Mouse (Mus musculus): Measurements from ENCODE around the gene Pde4b.
"Not testable (repeated sequence)": the region's sequence is repeated elsewhere in the genome, so short reads cannot be mapped to it uniquely, and the experiment has no call there.

Pde4b gene

DNA sequence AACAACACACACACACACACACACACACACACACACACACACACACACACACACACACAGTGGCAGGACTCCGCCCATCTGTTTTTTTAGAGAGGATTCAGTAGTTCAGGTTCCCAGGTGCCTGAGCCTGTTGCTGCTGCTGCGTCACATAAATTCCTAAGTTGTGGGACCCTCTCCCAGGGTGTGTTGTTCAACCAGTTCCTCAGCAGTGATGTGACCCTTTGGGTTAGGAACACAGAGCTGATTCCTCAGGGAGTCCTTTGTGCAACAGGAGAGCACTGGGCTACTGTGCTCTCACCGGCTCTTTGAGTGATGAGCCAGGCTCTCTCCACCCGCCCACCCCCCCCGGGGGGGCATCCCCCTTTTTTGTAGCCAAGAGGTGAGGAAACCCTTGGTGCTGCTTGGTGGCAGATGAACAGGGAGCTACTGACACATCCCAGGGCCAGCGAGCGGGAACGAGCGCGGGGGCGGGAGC is at the start of gene Pde4b:
Gene Pde4b, plus strand, starts transcription at position 453 of the 475 bp plus-strand sequence.
- DNase-seq, result no peak

DNA sequence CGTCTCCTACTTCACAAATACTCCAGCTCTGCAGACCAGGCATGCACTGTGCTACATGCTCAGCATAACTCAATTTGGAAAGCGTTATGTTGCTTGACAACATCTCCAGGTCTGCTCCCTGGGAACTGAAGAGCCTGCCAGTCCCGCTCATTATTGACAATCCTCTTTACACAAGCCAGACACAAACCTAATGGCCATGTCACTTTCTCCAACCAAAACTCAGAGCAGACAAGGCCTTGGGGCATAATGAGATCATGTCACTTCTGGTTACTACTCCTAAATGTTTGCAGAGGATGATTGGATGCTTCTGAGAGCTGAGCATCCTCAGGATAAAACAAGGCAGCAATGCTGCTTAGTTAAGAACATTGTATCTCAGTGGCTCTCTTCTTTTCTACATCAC is 47.2 kb upstream of the Pde4b start:
- no peak for DNase-seq

DNA sequence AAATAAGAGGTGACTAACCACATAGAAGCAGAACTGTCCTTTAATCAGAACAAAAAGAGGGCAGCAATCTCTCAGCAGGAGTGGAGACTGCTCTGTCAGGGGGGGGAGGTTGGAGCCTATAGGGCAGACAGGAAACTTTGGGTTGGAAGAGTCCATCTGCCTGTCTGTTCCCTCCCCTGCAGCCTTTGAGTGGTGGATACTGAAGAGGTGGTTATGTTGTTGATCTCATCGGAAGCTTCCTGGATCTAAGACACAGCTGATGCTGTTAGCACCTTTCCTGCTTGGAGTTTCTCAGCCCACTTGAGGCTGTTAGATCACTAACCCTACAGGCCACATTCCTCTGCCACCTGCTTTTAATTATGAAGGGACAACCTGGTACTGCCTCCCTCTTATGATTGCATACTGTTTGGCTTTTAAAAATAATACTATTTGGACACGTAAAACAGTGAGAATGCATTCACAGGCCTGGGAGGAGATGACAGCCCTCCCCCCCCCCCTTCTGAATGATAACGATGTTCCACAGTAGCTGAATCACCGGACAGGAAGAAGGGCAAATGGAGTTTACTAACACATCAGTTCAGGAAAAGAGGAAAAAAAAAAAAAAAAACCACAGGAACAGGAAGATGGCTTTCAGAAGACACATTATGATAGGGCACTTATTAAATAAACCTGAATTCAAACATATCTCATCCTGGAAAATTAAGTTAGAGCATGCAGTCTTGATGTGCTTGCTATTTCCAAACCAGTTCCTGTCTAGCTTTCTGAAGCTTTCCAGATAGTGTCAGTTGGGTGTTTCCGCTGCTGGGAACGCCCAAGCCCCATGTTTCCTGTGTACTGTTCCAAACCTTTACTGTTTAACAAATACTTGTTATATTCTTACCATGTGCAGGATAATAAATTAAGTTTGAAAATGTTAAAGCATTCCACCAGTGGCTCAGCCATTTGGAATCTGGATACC is 41.9 kb upstream of the Pde4b start:
- DNase-seq, result no peak

DNA sequence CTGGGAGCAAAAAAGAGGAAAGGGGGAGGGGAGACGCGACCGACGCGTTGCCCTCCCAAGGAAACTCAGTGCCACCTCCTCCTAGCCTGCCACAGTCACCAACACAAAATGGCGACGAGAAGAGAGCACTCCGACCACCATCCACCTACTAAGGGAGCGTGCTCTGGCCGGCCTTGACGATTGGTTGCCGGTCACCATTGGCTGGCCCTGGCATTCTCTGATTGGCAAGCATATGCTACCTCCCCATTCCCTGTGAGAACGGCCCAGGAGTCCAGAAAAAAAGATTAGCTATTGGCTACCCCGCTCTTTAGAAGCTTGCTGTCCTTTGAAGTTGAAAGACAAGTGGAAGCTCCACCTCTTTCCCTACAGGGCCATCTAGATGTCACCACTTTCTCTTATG is 38.0 kb upstream of the Pde4b start:
- DNase-seq, result not testable (repeated sequence)

DNA sequence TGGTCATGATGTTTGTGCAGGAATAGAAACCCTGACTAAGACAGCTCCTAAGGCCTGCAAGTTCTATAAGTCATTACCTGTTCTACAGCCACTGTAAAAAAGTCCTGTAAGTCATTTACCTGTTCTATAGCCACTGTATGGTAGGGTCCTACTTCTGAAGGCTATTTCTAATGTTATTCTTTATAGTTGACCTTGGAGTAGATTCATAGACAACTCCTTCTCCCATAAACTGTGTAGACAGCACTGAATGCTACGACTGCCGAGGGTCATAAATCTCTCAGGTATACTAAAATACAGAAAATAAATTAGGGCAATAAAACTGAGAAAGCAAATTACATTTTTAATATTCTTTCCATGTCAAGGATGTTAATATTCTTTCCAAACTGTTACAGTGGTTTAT is 26.0 kb upstream of the Pde4b start:
- DNase-seq, result no peak

DNA sequence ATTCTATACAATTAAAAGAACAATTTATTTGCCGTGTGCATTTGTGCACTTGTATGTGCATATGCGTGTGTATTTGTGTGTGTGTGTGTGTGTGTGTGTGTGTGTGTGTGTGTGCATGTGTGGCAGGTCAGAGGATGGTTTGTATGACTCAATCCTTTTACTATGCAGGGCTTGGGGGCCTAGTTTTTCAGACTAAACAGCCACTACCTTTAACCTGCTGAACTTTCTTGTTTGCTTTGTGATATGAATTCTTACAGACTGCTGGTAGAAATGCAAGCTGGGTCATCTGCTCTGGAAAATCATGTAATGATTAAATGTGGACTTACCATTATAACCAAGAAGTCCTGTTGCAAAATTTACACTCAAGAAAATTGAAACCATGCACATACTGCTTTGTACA is 18.0 kb upstream of the Pde4b start:
- no peak for DNase-seq

DNA sequence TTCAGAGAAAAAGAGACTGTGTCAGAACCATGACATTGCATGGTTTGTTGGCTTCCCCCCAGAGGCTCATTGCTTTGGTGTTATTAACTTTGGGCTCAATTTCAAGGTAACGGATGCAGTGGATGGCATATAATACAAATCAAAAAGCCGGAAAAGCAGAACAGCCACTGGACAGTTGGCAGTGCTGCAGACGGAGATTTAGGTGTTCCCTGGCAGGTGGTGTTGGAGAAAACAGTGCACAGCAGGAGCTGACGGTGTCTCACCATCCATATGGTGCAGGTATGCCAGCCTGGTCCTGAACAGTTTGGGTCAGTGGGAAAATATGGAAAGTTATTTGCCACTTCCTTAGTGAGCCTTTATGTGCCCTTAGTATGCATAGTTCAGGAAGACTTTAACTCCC is 1.0 kb upstream of the Pde4b start:
- DNase-seq, result peak; percentile 76

DNA sequence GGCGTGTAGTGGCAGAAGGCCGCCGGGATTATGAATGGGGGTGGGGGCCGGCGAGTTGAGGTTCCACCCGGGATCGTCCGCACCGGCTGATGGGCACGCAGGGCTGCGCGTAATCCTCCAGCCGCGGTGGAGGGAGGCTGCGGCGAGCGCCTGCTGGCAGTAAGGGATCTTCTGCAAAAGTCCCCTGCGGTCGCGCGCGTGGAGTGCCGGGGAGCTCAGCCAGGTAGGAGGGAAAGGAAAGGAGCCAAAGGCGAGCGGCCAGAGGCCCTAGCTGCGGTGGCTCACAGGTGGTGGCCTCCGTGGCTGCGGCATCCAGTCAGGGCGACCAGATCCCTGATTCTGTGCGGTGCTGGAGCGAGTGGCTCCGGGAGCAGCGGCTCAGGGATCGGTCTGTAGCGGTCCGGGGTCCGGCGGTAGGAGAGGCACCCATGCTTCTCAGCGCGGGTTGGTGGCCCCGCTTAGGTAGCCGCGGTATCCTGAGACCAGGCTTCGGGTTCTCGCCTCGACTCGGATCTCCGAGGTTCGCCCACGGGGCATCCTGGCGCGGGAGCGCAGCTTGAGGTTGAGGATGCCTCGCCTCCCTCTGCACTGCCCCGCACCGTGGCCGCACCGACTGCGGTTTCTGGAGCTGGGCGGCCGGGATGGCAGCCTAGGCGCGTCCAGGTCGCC is 357 bp downstream of the Pde4b start:
- DNase-seq, result peak; percentile 86

DNA sequence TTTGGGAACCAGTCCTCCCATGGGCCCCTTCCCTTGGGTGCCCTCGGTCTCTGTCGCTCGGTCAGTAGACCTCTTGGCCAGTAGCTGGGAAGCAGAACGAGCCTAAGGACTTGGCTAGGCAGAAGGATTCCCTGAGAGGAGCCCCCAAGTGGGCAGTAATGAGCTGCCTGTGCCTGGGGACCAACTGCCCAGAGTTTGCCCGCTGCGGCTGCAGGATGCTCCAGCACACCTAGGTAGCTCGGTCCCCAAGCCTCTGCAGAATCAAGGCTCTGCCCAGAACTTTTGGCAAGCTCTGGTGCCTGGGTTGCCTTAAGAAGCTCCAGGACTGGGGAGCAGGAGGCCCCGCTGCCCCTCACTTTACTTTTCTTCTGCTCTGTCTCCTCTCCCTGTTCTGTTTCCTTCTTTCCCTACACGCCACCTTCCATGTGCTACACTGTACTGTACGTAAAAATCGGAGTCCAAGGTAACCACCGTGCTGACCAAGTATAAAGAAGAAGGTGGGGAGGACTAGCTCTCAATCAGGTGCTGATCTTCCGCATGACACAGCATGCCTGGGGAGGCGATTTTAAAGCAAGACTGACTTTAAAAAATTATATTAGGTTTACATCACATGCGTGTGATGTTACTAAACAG is 1.0 kb downstream of the Pde4b start:
- DNase-seq, result peak; percentile 74

DNA sequence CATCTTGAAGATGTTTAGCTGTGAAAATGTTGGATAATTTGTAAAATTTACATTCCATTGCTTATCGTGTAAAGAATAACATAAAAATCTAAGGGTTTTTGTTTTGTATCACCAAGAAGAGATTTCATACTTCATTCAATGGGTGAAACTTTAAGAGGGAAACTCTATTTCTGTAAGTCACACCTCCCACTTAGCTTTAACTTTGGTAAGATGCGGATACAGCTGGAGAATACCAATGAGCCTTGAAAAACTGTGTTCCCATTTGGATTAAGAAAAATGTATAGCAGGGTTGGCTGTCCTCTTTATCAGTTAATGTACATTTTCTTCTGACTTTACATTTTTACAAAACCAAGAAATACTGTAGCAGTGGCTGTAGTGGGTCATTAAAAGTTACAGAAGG is 8.5 kb downstream of the Pde4b start:
- no peak for DNase-seq

DNA sequence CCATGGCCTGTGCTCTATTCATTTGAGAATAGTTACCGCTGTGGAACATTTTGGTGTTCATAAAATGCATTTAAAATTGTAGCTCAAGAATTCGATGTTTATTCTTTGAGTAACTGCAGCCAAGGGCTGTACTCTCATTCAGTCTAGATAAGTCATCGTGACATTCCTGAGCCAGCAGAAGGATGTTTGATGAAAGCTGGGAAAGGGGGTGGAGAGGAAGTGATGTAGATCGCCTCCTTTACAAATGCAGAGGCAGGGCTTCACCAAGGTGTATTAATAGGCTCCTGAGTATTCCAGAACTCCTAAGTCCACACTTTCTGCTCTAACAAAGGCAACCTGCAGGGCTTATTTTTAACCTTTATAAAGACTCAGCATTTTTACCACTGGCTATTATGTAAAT is 14.9 kb downstream of the Pde4b start:
- no peak for DNase-seq

DNA sequence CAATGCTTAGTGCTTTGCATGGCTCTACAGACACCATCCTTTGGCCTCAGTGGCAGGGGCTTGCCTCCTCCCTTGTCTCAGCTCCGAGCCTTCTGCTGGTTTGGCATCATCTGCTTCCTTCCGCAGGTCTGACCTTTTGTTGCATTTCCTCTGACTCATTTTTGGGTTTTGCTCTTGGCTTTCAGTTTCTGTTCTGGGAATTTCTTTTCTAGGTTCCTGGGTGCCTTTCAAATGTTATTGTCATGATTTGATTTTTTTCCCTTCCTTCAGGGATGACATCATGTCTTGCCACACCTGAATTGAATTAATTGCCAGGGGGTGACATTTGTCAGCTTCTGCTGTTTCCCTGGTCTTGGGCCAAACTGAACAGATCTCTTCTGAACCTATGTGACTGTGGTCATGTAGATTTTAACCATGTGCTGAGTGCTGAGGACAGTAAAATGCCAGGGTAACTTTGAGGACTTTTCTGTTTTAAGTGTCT is 17.2 kb downstream of the Pde4b start:
- DNase-seq, result peak; percentile 84

DNA sequence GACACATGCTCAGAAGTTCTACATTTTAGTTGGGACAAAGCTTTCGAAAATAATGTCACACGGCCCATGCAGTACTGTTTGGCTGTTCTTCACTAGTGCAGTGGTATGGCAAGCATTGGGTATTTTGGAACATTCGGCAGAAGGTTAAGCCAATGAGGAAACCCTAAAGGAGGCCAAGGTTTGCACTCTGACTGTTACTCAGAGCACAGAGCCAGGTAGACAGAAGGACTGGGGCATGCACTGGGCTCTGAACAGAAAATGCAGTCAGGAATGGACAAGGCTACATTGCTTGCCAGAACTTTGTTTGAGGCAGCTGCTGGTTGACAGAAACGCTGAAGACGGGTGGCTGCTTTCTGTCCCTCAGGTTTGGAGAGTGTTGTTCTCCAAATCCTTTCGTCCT is 19.4 kb downstream of the Pde4b start:
- peak; percentile 93 for DNase-seq

DNA sequence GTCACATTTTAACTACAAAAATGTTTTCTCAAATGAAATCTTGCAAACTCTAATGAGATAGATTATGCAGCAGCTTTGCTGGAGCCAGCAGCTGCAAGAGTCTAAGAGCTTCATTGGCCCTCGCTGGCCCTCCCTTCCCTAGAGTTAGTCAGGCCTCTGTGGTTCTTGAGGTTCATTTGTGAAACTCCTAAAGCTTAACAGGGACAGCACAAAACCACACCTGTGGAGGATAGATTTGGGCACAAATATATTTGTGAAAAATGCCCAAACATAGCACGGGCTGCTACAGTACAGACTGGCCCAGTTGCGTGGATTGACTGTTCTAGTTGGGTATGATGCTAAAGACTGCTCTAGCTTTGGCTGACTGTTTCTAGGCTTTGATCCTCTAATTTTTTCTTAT is 32.1 kb downstream of the Pde4b start:
- no peak for DNase-seq

DNA sequence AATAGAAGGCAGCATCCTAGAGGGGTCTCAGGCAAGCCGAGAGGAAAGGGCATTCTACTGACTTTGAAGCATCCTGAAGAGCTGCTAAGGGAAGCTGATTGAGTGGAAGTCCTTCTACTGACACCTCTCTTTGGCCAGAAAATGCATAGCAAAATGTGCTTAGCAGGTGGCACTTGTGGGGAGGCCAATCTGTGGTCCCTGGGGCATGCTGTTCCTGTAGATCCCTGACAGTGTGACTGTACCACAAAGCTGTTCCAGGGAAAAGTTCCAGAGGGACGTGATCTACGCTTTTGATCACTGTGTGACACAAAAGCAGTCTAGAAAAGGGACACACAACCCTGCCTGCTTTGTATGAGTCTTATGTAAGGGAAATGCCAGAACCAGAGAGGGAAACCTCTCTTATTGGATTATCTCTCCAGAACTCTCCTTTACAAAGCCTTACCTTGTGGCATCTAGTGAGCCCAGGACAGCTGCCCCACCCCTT is 49.1 kb downstream of the Pde4b start:
- peak; percentile 45 for DNase-seq

DNA sequence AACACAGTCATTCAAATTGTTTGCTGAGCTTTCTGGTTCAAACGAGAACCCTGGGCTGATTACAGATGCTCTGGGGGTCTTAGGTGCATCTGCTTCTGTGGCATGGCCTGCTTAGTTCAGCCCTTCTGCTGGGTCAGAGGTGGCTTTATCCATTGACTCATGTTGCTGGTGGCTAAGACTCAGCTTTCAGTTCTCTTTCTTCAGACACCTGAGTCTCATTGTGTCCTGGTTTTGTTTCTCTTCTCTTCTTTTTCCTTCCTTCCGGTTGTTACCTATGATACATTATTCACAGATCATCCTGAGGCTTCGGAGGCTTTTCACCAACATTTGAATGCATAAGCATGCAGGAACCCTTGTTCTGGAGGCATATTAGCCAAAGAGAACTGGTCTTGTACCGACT is 51.0 kb downstream of the Pde4b start:
- DNase-seq, result no peak

DNA sequence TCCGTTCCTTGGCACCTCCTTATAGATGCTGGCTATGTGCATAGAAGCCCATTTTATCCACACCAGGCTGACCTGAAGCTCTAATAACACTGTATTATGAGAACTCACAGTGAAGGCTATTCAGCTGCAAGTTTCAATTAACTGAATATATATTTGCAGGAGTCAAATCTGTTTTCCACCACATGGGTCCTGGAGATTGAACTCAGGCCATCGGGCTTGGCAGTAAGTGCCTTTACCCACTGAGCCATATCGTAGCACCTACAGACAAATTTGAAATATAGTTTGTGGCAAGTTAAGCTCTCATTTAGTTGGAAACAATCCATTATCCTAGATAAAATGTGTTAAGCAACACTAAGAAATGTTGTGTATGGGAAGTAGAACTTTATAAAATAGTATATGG is 53.9 kb downstream of the Pde4b start:
- peak; percentile 40 for DNase-seq

DNA sequence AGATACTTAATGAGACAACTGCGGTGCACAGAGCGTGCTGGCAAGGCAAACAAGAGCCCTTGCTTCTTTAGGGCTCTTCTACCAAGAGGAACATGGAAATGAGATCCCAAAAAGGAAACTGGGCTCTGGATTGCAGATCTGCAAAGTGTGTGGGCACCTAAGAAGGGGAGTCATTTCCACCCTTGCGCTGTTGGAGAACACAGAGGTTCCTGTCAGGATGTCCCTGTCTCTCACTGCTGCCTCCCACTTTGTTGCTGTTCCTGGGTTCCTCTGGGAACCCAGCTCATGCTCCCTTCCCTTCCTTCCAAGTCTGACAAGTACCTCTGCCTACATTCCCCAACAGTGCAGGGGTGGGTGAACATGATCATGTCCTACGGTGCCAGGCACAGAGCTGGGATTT is 61.4 kb downstream of the Pde4b start:
- DNase-seq, result no peak

DNA sequence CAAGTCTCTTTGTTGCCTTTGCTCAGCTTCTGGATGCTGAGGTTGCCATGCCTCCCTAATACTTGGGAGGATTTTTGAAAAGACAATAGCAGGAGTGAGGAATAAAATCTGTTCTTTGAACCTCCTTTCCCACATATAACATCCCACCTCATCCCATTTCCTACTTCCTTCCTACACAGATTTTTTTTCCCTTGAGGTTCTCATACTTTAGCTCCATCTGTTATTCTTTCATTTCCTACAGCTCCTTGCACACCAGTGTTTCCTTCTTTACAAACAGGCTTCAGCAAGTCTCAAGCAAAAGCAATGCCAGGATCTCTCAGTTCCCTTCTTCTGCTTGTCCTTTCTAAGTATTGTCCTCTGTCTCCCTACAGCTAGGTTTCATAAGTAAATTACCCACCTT is 71.8 kb downstream of the Pde4b start:
- DNase-seq, result no peak

DNA sequence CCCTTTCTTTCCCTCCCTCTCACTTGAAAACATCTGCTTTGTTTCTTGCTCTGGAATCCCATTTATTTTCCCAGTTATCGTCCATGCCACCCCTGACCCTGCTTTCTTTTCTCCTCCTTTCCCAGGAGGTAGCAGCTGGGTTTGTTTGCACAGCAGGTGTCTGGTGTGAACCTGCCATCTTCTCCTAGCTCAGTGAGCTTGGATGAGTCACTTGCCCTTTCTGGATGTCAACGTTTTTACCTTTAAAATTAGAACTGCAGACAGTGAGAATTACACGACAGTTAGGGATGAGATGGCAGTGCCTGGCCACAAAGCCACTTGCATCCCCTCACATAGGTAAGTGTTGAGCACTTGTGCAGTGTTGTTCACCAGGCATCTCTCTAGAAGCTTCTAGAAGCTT is 84.3 kb downstream of the Pde4b start:
- DNase-seq, result no peak

DNA sequence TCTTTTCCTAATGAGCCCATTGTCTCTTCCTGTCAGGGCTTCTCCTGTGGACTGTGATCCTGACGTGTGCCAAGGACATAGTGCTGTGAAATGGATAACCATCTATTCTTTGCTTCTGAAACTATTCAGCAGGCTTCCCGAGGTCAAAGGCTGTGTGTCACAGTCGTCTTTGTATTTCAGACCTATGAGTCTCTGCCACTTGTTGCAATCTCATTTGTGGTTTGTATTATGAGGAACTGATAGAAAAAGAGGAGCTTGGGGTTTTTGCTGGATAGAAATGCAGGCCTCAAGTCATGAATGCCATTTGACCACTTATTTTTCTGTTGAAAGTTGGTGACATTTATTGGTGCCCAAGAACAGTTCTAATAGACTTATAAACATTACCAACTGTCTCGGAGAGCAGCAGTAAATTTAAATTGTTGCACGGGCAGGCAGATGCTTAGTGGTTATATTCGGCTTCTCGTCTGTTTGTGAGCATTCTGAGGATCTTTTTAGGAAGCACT is 85.4 kb downstream of the Pde4b start:
- no peak for DNase-seq

DNA sequence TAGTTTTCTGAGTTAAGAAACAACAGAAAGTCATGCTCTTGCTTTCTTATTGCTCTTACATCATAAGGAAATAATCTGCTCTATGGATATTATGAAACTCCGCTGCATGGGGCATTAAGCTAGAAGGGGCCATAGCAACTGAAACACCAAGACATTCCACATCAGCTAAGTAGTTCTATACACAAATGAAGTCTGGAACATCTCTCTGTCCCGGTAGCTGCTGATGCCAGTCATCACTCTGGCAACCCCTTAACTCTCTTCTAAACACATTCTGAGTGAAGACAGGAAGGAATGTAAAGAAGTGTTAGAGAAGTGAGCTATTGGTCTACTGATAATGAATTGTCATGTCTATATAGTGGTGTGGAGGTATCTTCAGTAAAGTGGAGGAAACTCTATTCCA is 88.6 kb downstream of the Pde4b start:
- DNase-seq, result no peak

DNA sequence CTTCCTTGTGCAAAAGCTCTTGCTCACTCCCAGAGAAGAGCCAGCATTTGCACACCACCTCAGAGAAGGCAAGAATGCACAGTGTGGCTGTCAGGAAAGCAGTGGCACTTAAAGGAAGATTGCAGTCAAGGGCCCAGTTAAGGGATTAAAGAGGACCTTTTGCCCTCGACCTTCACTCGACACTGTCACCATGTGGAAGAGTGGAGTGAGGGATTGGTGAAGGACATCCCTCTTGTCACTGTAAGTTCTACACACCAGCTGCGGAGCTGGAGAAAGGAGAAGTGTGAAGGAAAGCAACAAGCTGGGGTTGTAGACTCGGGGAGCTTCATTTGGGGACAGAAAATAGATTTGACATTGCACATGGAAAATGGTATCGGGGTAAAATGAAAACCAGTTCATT is 89.9 kb downstream of the Pde4b start:
- DNase-seq, result no peak
